Mouse (Mus musculus): Measurements from ENCODE around the gene Klhl30. TPM values are rescaled to one million over a fixed set of nuclear protein-coding genes. Genes with fewer than 3 reads are reported as not detected.

The Klhl30 gene
- total and polyA plus RNA-seq, 2 experiments from 2014 or later = 0.25 to 0.31 TPM

- H3K36me3 ChIP-seq (ENCODE audit: insufficient read depth, low read length) = no peaks in the 10 kb centered on the region
- DNase-seq (ENCODE audit: low spot score) (peak; percentile 94), ATAC-seq (peak; percentile 96)
- H3K4me3 ChIP-seq (ENCODE audit: low read length) = peak within 1 kb of the TSS; percentile 62
- H3K27me3 ChIP-seq (ENCODE audit: insufficient read depth, low read length) = no peaks in the 10 kb centered on the region
- H3K27ac ChIP-seq = peak within 1 kb of the TSS; percentile 91
- peak within 1 kb of the TSS; percentile 93 for H3K4me2 ChIP-seq (ENCODE audit: low read depth, low read length)
- H3K9me3 ChIP-seq (ENCODE audit: low read length) = no peaks in the 10 kb centered on the region
- H3K4me1 ChIP-seq (ENCODE audit: insufficient read depth, low read length) = peaks cover 16% of the 10 kb centered on the region; the same call in 1 of the 2 replicates
- no peak for TF ChIP-seq CTCF (IDR thresholded peaks at IDR 0.05; ENCODE audit: low read depth)
- peak within 1 kb of the TSS; percentile 85 for H3K9ac ChIP-seq (replicated peaks; ENCODE audit: low read length)
- under 1% methylated on average over 77 of the region's 91 CpGs for WGBS
These were observed 47.6 kb downstream of the Klhl30 start, which contains the start of gene Ilkap for GRCm38 (mm10) chr1:91398260-91399062. Gene Ilkap (minus strand): TSS chr1:91398815.

DNA sequence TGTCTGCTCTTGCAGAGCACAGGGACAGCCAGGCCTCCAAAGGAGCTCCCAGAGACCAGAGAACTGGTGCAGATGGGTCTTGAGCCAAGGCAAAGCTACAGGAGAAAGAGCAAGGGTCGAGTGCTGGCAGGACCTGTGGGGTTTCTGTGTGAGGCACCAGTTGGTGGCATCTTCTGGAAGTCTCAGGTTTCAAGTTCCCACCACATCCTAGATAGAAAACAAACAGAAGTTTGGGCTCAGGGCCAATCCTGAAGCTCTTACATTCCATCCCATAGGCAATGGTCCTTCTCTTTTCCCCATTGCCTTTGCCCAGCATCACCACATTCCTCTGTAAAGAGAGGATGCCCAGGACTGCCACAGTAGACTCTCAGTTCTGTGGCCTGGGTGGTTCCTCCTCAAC, 54.2 kb downstream of the Klhl30 start:
- Histone ChIP-seq H3K9me3 (ENCODE audit: low read length) (no peaks in the 10 kb centered on the region), H3K4me1 (ENCODE audit: insufficient read depth, low read length) (no peaks in the 10 kb centered on the region), H3K36me3 (ENCODE audit: insufficient read depth, low read length) (no peaks in the 10 kb centered on the region), H3K4me3 (ENCODE audit: low read length) (no peak overlapping the region), H3K27ac (no peak overlapping the region), H3K4me2 (ENCODE audit: low read depth, low read length) (no peak overlapping the region), H3K27me3 (ENCODE audit: insufficient read depth, low read length) (no peaks in the 10 kb centered on the region), H3K9ac (replicated peaks; ENCODE audit: low read length) (no peak overlapping the region)
- no peak for DNase-seq (ENCODE audit: low spot score)
- WGBS = 39% methylated on average over 1 of the region's 1 CpGs
- ATAC-seq = no peak
- no peak for TF ChIP-seq CTCF (IDR thresholded peaks at IDR 0.05; ENCODE audit: low read depth)

- no peak for TF ChIP-seq CTCF (IDR thresholded peaks at IDR 0.05; ENCODE audit: low read depth)
- ATAC-seq (peak; percentile 57; the same call in 1 of the 2 replicates), DNase-seq (ENCODE audit: low spot score) (peak; percentile 43)
- Histone ChIP-seq H3K36me3 (ENCODE audit: insufficient read depth, low read length) (no peaks in the 10 kb centered on the region; the same call in 1 of the 2 replicates), H3K4me3 (ENCODE audit: low read length) (no peak overlapping the region), H3K9ac (replicated peaks; ENCODE audit: low read length) (no peak overlapping the region), H3K4me1 (ENCODE audit: insufficient read depth, low read length) (no peaks in the 10 kb centered on the region), H3K27ac (no peak overlapping the region), H3K4me2 (ENCODE audit: low read depth, low read length) (no peak overlapping the region), H3K27me3 (ENCODE audit: insufficient read depth, low read length) (no peaks in the 10 kb centered on the region), H3K9me3 (ENCODE audit: low read length) (no peaks in the 10 kb centered on the region)
- WGBS = 50% methylated on average over 23 of the region's 23 CpGs
These were observed 54.8 kb downstream of the Klhl30 start for GRCm38 (mm10) chr1:91405406-91406169.

GRCm38 (mm10) chr1:91407819-91408218, 57.0 kb downstream of the Klhl30 start:
- DNase-seq (ENCODE audit: low spot score) (no peak), ATAC-seq (no peak)
- Histone ChIP-seq H3K4me1 (ENCODE audit: insufficient read depth, low read length) (peaks cover 7% of the 10 kb centered on the region; the same call in 1 of the 2 replicates), H3K4me3 (ENCODE audit: low read length) (no peak overlapping the region), H3K36me3 (ENCODE audit: insufficient read depth, low read length) (no peaks in the 10 kb centered on the region; the same call in 1 of the 2 replicates), H3K27me3 (ENCODE audit: insufficient read depth, low read length) (no peaks in the 10 kb centered on the region), H3K4me2 (ENCODE audit: low read depth, low read length) (no peak overlapping the region), H3K9ac (replicated peaks; ENCODE audit: low read length) (no peak overlapping the region), H3K9me3 (ENCODE audit: low read length) (no peaks in the 10 kb centered on the region), H3K27ac (no peak overlapping the region)
- TF ChIP-seq CTCF (IDR thresholded peaks at IDR 0.05; ENCODE audit: low read depth) = no peak
- 84% methylated on average over 4 of the region's 4 CpGs for WGBS

DNA sequence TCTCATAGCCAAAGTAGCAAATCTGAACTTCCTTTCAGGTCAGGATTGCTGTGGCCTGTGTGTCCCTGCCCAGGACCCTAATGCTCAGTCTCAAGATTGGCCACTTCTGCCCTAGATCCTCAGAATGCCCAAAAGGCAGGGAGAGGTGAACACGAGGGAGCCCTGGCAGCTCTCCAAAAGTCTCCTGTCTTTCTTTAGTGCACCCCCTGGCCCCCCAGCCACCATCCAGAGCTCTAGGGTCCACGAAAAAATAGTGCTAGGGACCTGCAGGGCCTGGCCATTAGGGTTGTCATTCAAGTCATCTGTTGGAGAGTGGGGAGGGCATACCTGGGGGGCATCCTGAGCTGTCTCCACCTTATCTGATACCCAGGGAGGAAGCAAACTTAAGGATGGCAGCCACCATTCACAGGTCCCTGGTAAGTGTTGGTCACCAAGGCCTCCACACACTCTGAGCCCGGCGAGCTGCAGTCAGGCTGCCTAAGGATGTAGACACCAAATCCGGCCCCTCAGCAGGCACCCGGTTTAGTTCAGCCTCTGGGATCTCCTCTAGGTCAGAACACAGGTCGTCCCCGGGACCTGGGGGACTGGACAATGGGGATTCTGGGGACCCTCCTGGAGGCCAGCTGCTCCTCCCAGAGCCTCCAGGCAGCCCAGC, 60.9 kb downstream of the Klhl30 start:
- peaks cover 9% of the 10 kb centered on the region; the same call in 1 of the 2 replicates for H3K4me1 ChIP-seq (ENCODE audit: insufficient read depth, low read length)

More for the DNA sequence above, 60.9 kb downstream of the Klhl30 start:
- Histone ChIP-seq H3K4me2 (ENCODE audit: low read depth, low read length) (peak overlapping the region; percentile 96), H3K27me3 (ENCODE audit: insufficient read depth, low read length) (no peaks in the 10 kb centered on the region), H3K9ac (replicated peaks; ENCODE audit: low read length) (peak overlapping the region; percentile 83), H3K9me3 (ENCODE audit: low read length) (no peaks in the 10 kb centered on the region), H3K4me3 (ENCODE audit: low read length) (peak overlapping the region; percentile 65), H3K27ac (peak overlapping the region; percentile 91; the same call in 1 of the 2 replicates), H3K36me3 (ENCODE audit: insufficient read depth, low read length) (peaks cover 3% of the 10 kb centered on the region; the same call in 1 of the 2 replicates)
- ATAC-seq (no peak), DNase-seq (ENCODE audit: low spot score) (no peak)
- no peak for TF ChIP-seq CTCF (IDR thresholded peaks at IDR 0.05; ENCODE audit: low read depth)
- 40% methylated on average over 8 of the region's 8 CpGs for WGBS

Other genes with a start within 250 kb of the Klhl30 start
- not detected in 2 replicates for gene Rbm44, start 205.9 kb upstream of the Klhl30 start, total RNA-seq (2014; rRNA removed)
- gene Rbm44, start 205.9 kb upstream of the Klhl30 start, polyA plus RNA-seq (2015; fragmentation: Nextera tagmentation; extraction: Ambion mirVana) = 0.11 and 0.25 TPM in 2 replicates
- gene Ramp1, start 171.2 kb upstream of the Klhl30 start, total RNA-seq (2014; rRNA removed) = 44.1 and 48.4 TPM in 2 replicates
- gene Ramp1, start 171.2 kb upstream of the Klhl30 start, polyA plus RNA-seq (2015; fragmentation: Nextera tagmentation; extraction: Ambion mirVana) = 44.7 and 46.8 TPM in 2 replicates
- gene Ube2f, start 100.7 kb upstream of the Klhl30 start, total RNA-seq (2014; rRNA removed) = 34.1 and 37.1 TPM in 2 replicates
- 46.7 and 55.5 TPM in 2 replicates for gene Ube2f, start 100.7 kb upstream of the Klhl30 start, polyA plus RNA-seq (2015; fragmentation: Nextera tagmentation; extraction: Ambion mirVana)
- 15.2 TPM in 2 replicates for gene Scly, start 52.7 kb upstream of the Klhl30 start, total RNA-seq (2014; rRNA removed)
- 9.7 and 9.9 TPM in 2 replicates for gene Scly, start 52.7 kb upstream of the Klhl30 start, polyA plus RNA-seq (2015; fragmentation: Nextera tagmentation; extraction: Ambion mirVana)
- 0.07 and 0.26 TPM in 2 replicates for gene Espnl, start 28.9 kb upstream of the Klhl30 start, total RNA-seq (2014; rRNA removed)
- 0.10 and 0.25 TPM in 2 replicates for gene Espnl, start 28.9 kb upstream of the Klhl30 start, polyA plus RNA-seq (2015; fragmentation: Nextera tagmentation; extraction: Ambion mirVana)
- 0.25 and 0.42 TPM in 2 replicates for gene Erfe, start 15.4 kb downstream of the Klhl30 start, total RNA-seq (2014; rRNA removed)
- gene Erfe, start 15.4 kb downstream of the Klhl30 start, polyA plus RNA-seq (2015; fragmentation: Nextera tagmentation; extraction: Ambion mirVana) = 0.15 and 0.19 TPM in 2 replicates
- gene Ilkap, start 47.8 kb downstream of the Klhl30 start, total RNA-seq (2014; rRNA removed) = 66.7 and 66.9 TPM in 2 replicates
- gene Ilkap, start 47.8 kb downstream of the Klhl30 start, polyA plus RNA-seq (2015; fragmentation: Nextera tagmentation; extraction: Ambion mirVana) = 119 and 120 TPM in 2 replicates
- gene Hes6, start 63.0 kb downstream of the Klhl30 start, total RNA-seq (2014; rRNA removed) = 154 and 160 TPM in 2 replicates
- 129 and 131 TPM in 2 replicates for gene Hes6, start 63.0 kb downstream of the Klhl30 start, polyA plus RNA-seq (2015; fragmentation: Nextera tagmentation; extraction: Ambion mirVana)
- 10.0 and 12.0 TPM in 2 replicates for gene Per2, start 108.3 kb downstream of the Klhl30 start, total RNA-seq (2014; rRNA removed)
- gene Per2, start 108.3 kb downstream of the Klhl30 start, polyA plus RNA-seq (2015; fragmentation: Nextera tagmentation; extraction: Ambion mirVana) = 4.2 and 5.1 TPM in 2 replicates
- 10.3 and 11.7 TPM in 2 replicates for gene Traf3ip1, start 143.6 kb downstream of the Klhl30 start, total RNA-seq (2014; rRNA removed)
- 7.4 and 8.1 TPM in 2 replicates for gene Traf3ip1, start 143.6 kb downstream of the Klhl30 start, polyA plus RNA-seq (2015; fragmentation: Nextera tagmentation; extraction: Ambion mirVana)
- 35.2 and 41.9 TPM in 2 replicates for gene Asb1, start 189.5 kb downstream of the Klhl30 start, total RNA-seq (2014; rRNA removed)
- gene Asb1, start 189.5 kb downstream of the Klhl30 start, polyA plus RNA-seq (2015; fragmentation: Nextera tagmentation; extraction: Ambion mirVana) = 9.5 and 10.2 TPM in 2 replicates

Measured in hindbrain, postnatal 0 days (tissue).